Mouse (Mus musculus): ENCODE data around the gene Atp6v1e2. TPM values are rescaled to one million over a fixed set of nuclear protein-coding genes. Genes with fewer than 3 reads are reported as not detected.

The Atp6v1e2 gene
- total and polyA plus RNA-seq, 3 experiments: not detected

- in situ Hi-C loops (cut with MboI; ENCODE audit: low pct_ligation_motif_present, low pct_unique_long_range_greater_than_20kb, low sequenced_read_pairs) (loop anchor here (25.0 kb wide), 1 partner anchor 651 kb away; no protein-coding TSS in a partner anchor), dilution Hi-C loops (cut with MboI; ENCODE audit: extremely low pct_ligation_motif_present, extremely low pct_unique_long_range_greater_than_20kb, low sequenced_read_pairs) (no loop called here)
- Histone ChIP-seq H3K27me3 (replicated peaks) (no peaks in the 10 kb centered on the region), H3K4me3 (replicated peaks in 1 of 3; ENCODE audit: low read depth in 2 of 3, low read length in 2 of 3, poor library complexity in 1 of 3) (no peak overlapping the region), H3K36me3 (replicated peaks in 1 of 2; ENCODE audit: control insufficient read depth in 1 of 2, insufficient read depth in 1 of 2, low read length in 1 of 2) (no peaks in the 10 kb centered on the region), H3K27ac (ENCODE audit: insufficient read depth, low read depth) (no peak overlapping the region), H3K4me1 (ENCODE audit: control insufficient read depth in 1 of 2, insufficient read depth in 2 of 2) (peaks cover 0 to 6% of the 10 kb centered on the region in 2 experiments; a peak in 2 of 4 replicates), H3K79me2 (replicated peaks; ENCODE audit: control insufficient read depth, extremely low read depth, insufficient read depth, poor library complexity, severe bottlenecking) (no peaks in the 10 kb centered on the region), H3K9ac (ENCODE audit: insufficient read depth, low read depth) (no peak overlapping the region), H3K9me3 (replicated peaks; ENCODE audit: low read length) (peaks cover 4% of the 10 kb centered on the region), H3K4me2 (ENCODE audit: insufficient read depth, low read depth, poor library complexity, severe bottlenecking) (no peak overlapping the region)
- DNase-seq (ENCODE audit: extremely low read depth): no peak
- TF ChIP-seq USF2 (conservative IDR thresholded peaks at IDR 0.05; ENCODE audit: low read depth, low read length) (no peak), USF1 (IDR thresholded peaks at IDR 0.05; ENCODE audit: low read depth, low read length) (no peak), ZKSCAN1 (IDR thresholded peaks at IDR 0.05; ENCODE audit: borderline replicate concordance, low read depth, low read length) (no peak), UBTF (IDR thresholded peaks at IDR 0.05; ENCODE audit: low read depth, low read length) (no peak), EP300 (IDR thresholded peaks at IDR 0.05; ENCODE audit: low read length) (no peak), MXI1 (IDR thresholded peaks at IDR 0.05; ENCODE audit: low read depth, low read length) (no peak), BHLHE40 (IDR thresholded peaks at IDR 0.05; ENCODE audit: low read depth, low read length) (no peak), POLR2AphosphoS2 (IDR thresholded peaks at IDR 0.05; ENCODE audit: low read depth, low read length) (no peak), HCFC1 (IDR thresholded peaks at IDR 0.05; ENCODE audit: low read depth, low read length) (no peak), ZMIZ1 (IDR thresholded peaks at IDR 0.05; ENCODE audit: low read depth, low read length) (no peak), JUND (conservative IDR thresholded peaks at IDR 0.05; ENCODE audit: low read depth, low read length) (no peak)
Measured at GRCm38 (mm10) chr17:86911261-86911660, 36.4 kb downstream of the Atp6v1e2 start.

DNA sequence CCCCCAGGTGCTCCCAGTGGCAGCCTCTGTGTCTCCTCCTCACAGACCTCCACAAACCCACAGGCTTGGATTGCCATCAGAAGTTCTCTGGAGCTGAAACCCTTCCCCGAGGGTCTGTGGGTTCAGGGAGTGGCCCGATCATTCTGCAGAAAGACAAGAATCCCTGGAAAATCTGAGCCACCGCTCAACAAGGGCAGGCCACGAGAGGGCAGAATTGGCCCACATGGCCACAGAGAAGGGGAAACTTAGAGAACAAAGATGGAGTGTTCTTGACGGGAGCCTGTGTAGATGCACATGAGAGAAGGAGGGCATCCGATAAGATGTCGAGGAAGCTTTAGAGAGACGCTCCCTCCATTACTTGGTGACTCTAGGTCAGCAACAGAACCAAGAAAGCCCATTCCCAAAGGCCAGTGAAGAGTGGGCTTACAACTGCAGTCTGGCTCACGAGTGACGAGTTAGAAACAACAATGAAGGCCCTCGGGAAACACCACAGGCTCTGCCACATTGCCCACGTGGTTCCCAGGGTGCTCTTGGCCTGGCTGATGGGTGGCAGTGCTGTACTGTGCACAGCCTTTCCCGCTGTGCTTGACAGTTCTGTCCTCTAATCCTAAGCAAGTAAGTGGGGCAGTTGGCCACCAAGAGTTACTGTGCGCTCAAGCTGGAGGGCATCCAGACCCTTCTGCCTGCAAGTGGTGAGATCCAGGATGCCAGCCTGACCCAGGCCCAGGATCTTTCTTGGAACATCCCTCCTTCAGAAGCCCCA is 37.8 kb downstream of the Atp6v1e2 start:
- Histone ChIP-seq H3K27ac (ENCODE audit: insufficient read depth, low read depth) (no peak overlapping the region), H3K27me3 (replicated peaks) (no peaks in the 10 kb centered on the region), H3K9ac (ENCODE audit: insufficient read depth, low read depth) (no peak overlapping the region), H3K4me1 (ENCODE audit: control insufficient read depth in 1 of 2, insufficient read depth in 2 of 2) (peaks cover 0 to 12% of the 10 kb centered on the region in 2 experiments; a peak in 2 of 4 replicates), H3K9me3 (replicated peaks; ENCODE audit: low read length) (no peaks in the 10 kb centered on the region), H3K36me3 (replicated peaks in 1 of 2; ENCODE audit: control insufficient read depth in 1 of 2, insufficient read depth in 1 of 2, low read length in 1 of 2) (no peaks in the 10 kb centered on the region), H3K4me2 (ENCODE audit: insufficient read depth, low read depth, poor library complexity, severe bottlenecking) (no peak overlapping the region), H3K79me2 (replicated peaks; ENCODE audit: control insufficient read depth, extremely low read depth, insufficient read depth, poor library complexity, severe bottlenecking) (no peaks in the 10 kb centered on the region), H3K4me3 (replicated peaks in 1 of 3; ENCODE audit: low read depth in 2 of 3, low read length in 2 of 3, poor library complexity in 1 of 3) (no peak overlapping the region)
- dilution Hi-C loops (cut with MboI; ENCODE audit: extremely low pct_ligation_motif_present, extremely low pct_unique_long_range_greater_than_20kb, low sequenced_read_pairs): no loop called here
- in situ Hi-C loops (cut with MboI; ENCODE audit: low pct_ligation_motif_present, low pct_unique_long_range_greater_than_20kb, low sequenced_read_pairs): loop anchor here (5.0 to 25.0 kb wide), 3 partner anchors 428 to 745 kb away; partner anchors contain the start of gene Prkce
- peak; percentile 40 for DNase-seq (ENCODE audit: extremely low read depth)
- no peak for TF ChIP-seq PAX5 (IDR thresholded peaks at IDR 0.05; ENCODE audit: low read length)
- no peak for TF ChIP-seq BHLHE40 (IDR thresholded peaks at IDR 0.05; ENCODE audit: low read depth, low read length)
- no peak for TF ChIP-seq ELF1 (IDR thresholded peaks at IDR 0.05; ENCODE audit: low read depth, low read length)
- no peak for TF ChIP-seq ZMIZ1 (IDR thresholded peaks at IDR 0.05; ENCODE audit: low read depth, low read length)
- TF ChIP-seq NELFE (IDR thresholded peaks at IDR 0.05; ENCODE audit: low read depth, low read length): peak; percentile 46; the same call in 1 of the 2 replicates
- TF ChIP-seq JUND (conservative IDR thresholded peaks at IDR 0.05; ENCODE audit: low read depth, low read length): peak; percentile 57; the same call in 1 of the 2 replicates
- no peak for TF ChIP-seq RCOR1 (conservative IDR thresholded peaks at IDR 0.05; ENCODE audit: low read depth, low read length)
- no peak for TF ChIP-seq NRF1 (IDR thresholded peaks at IDR 0.05; ENCODE audit: low read depth, low read length)
- no peak for TF ChIP-seq GABPA (IDR thresholded peaks at IDR 0.05; ENCODE audit: insufficient replicate concordance, low read depth, low read length)
- TF ChIP-seq SMC3 (IDR thresholded peaks at IDR 0.05; ENCODE audit: low read depth, low read length): peak; percentile 95
- peak; percentile 81 for TF ChIP-seq ZC3H11A (IDR thresholded peaks at IDR 0.05; ENCODE audit: low read depth, low read length)
- no peak for TF ChIP-seq MAZ (IDR thresholded peaks at IDR 0.05; ENCODE audit: low read depth, low read length)
- TF ChIP-seq RAD21 (IDR thresholded peaks at IDR 0.05; ENCODE audit: low read depth, low read length): peak; percentile 92
- TF ChIP-seq SIN3A (IDR thresholded peaks at IDR 0.05; ENCODE audit: low read length): peak; percentile 59; the same call in 1 of the 2 replicates
- no peak for TF ChIP-seq USF2 (conservative IDR thresholded peaks at IDR 0.05; ENCODE audit: low read depth, low read length)
- TF ChIP-seq ETS1 (conservative IDR thresholded peaks at IDR 0.05; ENCODE audit: low read depth, low read length): no peak
- TF ChIP-seq USF1 (IDR thresholded peaks at IDR 0.05; ENCODE audit: low read depth, low read length): peak; percentile 30; the same call in 1 of the 2 replicates
- TF ChIP-seq CHD1 (IDR thresholded peaks at IDR 0.05; ENCODE audit: low read depth, low read length): no peak
- no peak for TF ChIP-seq POLR2AphosphoS2 (IDR thresholded peaks at IDR 0.05; ENCODE audit: low read depth, low read length)
- no peak for TF ChIP-seq JUN (IDR thresholded peaks at IDR 0.05; ENCODE audit: insufficient read depth, low read depth, low read length)
- TF ChIP-seq HCFC1 (IDR thresholded peaks at IDR 0.05; ENCODE audit: low read depth, low read length): no peak
- TF ChIP-seq POLR2A (IDR thresholded peaks at IDR 0.05; ENCODE audit: low read depth, low read length): no peak
- TF ChIP-seq ZKSCAN1 (IDR thresholded peaks at IDR 0.05; ENCODE audit: borderline replicate concordance, low read depth, low read length): no peak
- TF ChIP-seq MXI1 (IDR thresholded peaks at IDR 0.05; ENCODE audit: low read depth, low read length): peak; percentile 33; the same call in 1 of the 2 replicates
- TF ChIP-seq E2F4 (IDR thresholded peaks at IDR 0.05; ENCODE audit: insufficient replicate concordance, low read depth, low read length): no peak
- no peak for TF ChIP-seq EP300 (IDR thresholded peaks at IDR 0.05; ENCODE audit: low read length)
- TF ChIP-seq MYC (IDR thresholded peaks at IDR 0.05; ENCODE audit: low read depth, low read length): 0 out of 2 replicates have a peak, but pooled peaks have one; percentile 25
